Mouse (Mus musculus) retina, postnatal 1 day (tissue): ENCODE results near the gene Hoxa6.
A peak's percentile ranks its signal among the peaks of the same experiment; 100 is the strongest.

ENCODE experiments used
- DNase-seq: peaks from one replicate; pipeline ENCODE4 v3.0.0-alpha.2; 2012

Gene Hoxa6

DNA sequence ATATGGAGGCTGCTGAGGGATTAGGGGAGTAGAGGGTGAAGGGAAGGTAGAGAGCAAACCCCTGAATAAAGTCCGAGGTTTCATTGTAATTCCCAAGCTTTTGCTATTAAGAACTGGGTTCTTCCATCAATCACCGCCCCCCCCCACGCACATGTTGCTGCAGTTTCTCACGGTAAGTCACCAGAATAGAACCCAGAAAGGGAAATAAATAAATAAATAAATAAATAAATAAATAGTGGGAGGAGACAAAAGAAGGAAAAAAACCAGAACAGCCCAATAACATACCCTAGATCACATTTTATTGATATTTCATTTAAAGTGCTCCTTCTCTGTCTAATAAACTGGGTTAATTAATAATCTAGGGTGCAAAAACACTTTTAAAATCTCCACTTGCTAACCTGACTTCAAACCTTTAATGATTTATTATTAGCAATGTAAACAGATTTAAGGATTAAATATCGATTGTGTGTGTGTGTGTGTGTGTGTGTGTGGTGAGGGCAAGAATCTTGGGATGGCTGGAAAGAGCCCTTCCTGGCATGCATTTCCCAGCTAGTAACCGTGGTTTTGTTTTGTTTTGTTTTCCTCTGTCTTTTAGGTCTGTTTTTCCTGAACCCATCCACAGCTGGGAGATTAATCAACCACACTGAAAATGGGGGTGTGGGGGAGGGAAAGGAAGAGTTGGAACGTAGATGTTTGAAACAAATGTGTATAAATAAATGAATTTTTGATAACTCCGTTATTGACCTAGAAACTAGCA is 47.0 kb downstream of the Hoxa6 start:
- no peak for DNase-seq

DNA sequence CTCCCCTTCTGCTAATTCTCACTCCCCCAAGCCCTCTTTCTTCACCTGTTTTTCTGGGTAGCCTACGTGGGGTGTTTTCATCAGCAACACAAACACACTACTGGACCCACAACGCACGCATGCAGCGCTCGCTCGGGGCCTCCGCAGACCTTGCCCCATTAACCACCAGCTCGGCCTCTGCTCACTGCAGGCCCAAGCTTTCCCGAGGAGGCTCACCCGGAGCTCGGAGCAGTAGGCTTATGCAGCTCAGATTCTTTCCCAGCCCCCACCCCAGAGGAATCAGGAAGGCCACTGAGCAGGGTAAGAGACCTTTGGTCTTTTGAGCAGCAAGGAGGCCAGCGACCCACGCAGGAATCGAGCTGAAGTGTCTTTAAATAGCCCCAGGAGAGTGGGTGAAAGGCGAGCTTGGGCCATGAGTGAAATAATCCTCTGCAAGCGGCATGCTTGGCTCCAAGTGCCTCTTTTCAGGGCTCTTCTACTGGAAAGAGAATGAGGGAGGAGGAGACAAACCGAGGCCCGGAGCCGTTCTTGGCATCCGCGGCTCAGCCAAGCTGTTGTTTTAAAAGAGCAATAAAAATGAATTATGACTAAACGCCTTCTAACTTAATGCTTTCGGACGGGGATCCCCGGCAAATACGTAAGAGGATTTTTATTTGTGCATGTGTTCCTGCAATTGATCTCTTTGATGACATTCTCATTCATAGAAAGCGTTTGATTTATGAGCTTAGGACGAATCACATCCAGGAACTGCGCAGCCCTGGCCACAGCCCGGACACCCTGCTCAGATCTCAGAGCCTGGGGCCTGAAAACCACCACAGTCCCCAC is 47.8 kb downstream of the Hoxa6 start:
- no peak for DNase-seq

GRCm38 (mm10) chr6:52159979-52160378 is 48.5 kb downstream of the Hoxa6 start:
- DNase-seq = no peak

DNA sequence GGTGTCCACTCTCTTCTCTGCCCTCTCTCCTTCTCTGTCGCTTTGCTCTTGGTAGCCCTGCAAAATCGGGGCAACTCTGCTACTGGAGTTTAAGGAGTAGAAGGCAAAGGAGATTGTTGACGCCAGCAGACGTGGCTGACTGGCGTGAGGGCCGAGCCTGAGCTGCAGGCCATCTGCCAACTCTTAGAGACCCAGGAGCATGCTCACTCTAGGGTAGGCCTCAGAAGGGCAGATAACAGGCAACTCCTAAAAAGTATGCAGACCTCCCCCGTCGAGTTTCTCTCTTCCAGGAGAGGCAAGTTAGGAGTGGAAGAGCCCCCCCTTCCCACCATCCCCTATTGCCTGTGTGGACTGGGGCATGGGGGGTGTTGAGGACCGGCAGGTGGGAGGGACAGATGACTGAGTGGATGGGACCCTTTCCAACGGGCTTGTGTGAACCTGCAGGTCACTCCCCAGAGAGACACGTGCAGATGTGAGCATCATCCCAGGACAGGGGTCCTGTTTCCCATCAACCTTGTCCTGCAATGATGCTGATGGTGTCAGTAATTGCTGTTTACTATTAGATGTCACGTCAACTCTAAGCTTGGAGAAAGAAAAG is 49.3 kb downstream of the Hoxa6 start:
- DNase-seq = no peak

DNA sequence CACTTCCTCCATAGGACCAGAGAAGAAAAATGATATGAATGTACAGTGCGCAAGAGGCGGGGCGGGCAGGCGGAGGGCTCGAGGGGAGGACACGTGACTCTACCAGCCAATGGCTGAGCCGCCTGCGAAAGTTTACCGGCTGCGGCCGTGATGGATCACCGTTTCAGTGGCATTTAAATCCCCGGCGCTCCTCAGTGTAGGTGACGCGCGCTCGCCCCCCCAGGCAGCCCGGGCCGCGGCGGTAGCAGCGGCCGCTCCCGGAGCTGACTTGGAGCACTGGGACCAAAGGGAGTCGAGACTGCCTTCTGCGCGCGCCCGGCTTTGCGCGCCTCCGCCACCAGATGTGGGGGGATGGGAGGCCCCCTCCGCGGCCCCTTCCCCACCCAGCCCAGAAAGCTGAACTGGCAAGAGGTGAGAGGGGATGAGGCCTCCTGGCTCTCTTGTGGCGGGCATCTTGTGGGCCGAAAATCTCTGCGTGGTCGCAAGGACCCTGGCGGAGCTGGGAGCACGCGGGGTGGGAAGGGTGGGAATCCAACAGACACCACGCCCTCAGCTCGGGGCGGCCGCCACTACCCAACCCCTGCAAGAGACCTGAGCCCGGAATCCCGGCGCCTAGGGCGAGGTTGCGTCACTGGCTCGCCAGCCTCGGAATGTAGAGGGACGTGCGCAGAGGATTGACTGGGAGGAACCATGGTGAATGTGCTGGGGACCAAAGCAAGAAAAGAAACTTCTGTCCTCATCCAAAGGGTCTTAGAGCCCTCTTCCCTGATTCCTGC is 50.1 kb downstream of the Hoxa6 start, which contains the start of gene Hoxa1:
Gene Hoxa1 (minus strand): TSS at position 42 of the 776 bp plus-strand sequence.
- DNase-seq = peak; percentile 79

DNA sequence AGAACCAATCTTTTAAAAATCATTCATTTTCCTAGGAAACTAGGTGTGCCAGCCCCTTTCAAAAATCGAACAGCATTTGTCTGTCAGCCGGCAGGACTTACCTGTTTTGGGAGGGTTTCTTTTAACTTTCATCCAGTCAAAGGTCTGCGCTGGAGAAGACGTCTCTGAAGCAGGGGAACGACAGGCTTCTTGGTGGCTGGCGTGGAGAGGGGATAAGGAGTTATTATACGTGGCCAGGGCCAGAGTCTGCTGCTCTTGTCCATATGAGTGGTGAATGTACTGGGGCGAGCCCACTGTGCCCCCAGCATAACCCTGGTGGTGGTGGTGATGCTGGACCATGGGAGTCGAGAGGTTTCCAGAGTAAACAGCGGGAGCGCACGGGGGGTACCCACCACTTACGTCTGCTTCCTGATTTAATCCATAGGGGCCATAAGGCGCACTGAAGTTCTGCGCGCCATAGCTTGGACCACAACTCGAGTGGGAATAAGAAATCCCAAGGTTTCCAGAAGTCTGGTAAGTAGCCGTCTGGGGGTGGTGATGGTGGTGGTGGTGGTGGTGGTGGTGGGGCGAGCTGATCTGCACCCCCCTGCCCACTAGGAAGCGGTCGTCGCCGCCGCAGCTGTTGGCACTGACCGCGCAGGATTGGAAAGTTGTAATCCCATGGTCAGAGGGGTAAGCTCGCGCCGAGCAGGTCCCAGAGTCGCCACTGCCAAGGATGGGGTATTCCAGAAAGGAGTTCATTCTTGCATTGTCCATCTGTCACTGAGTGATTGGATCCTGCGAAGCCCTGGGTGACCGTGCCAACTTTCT is 50.9 kb downstream of the Hoxa6 start:
- no peak for DNase-seq

GRCm38 (mm10) chr6:52156551-52157200 is 51.8 kb downstream of the Hoxa6 start:
- DNase-seq = no peak
